In genomic region chr6:52179690-52180089, GRCm38 (mm10) we compare ENCODE assay signal across 11 mouse cellular contexts. TPM values are rescaled to one million over a fixed set of nuclear protein-coding genes. Genes with fewer than 3 reads are reported as not detected.
DNase-seq lines count a peak whose midpoint lies in the region; ATAC-seq and TF ChIP-seq lines count a peak whose summit lies in the region.
"Had no signal": no experiment of that assay in that cellular context is flagged by ENCODE, and none has a peak within 500 bp of the region (broad histone marks: within the 10 kb centered on the region; RNA-seq: fewer than 3 reads in every experiment).

No protein-coding gene starts in this region.

- H3K9me3 ChIP-seq in heart, embryonic 10.5 days: no peaks in the 10 kb centered on the region
- H3K9me3 ChIP-seq in embryonic facial prominence, embryonic 14.5 days (ENCODE audit: control insufficient read depth, low read length): no peaks in the 10 kb centered on the region
- no peaks in the 10 kb centered on the region for H3K9me3 ChIP-seq in intestine, embryonic 16.5 days (ENCODE audit: control insufficient read depth, low read length)
- no peaks in the 10 kb centered on the region for H3K9me3 ChIP-seq in lung, postnatal 0 days (ENCODE audit: low read length)

- TF ChIP-seq CTCF in lung, postnatal 0 days (IDR thresholded peaks at IDR 0.05): no peak

- H3K4me3 ChIP-seq in heart, embryonic 10.5 days: peak overlapping the region; percentile 62
- peak overlapping the region; percentile 0; the same call in 1 of the 2 replicates for H3K4me3 ChIP-seq in embryonic facial prominence, embryonic 14.5 days (ENCODE audit: low read depth, low read length)
- H3K4me3 ChIP-seq in intestine, embryonic 16.5 days (ENCODE audit: low read length): peak overlapping the region; percentile 63
- peak overlapping the region; percentile 56 for H3K4me3 ChIP-seq in lung, postnatal 0 days (ENCODE audit: low read depth, low read length)

- WGBS in heart, embryonic 10.5 days: under 1% methylated on average over 10 of the region's 10 CpGs
- 2% methylated on average over 10 of the region's 10 CpGs for WGBS in embryonic facial prominence, embryonic 14.5 days
- WGBS in intestine, embryonic 16.5 days: 36% methylated on average over 10 of the region's 10 CpGs
- 4% methylated on average over 10 of the region's 10 CpGs for WGBS in lung, postnatal 0 days

- no peak for TF ChIP-seq EP300 in lung, postnatal 0 days (IDR thresholded peaks at IDR 0.05)

- H3K36me3 ChIP-seq in heart, embryonic 10.5 days: no peaks in the 10 kb centered on the region
- H3K36me3 ChIP-seq in embryonic facial prominence, embryonic 14.5 days (ENCODE audit: control insufficient read depth, insufficient read depth, low read length): no peaks in the 10 kb centered on the region
- no peaks in the 10 kb centered on the region for H3K36me3 ChIP-seq in intestine, embryonic 16.5 days (ENCODE audit: control insufficient read depth, insufficient read depth, low read length)
- H3K36me3 ChIP-seq in lung, postnatal 0 days (ENCODE audit: insufficient read depth, low read length): no peaks in the 10 kb centered on the region

- peak overlapping the region; percentile 29; the same call in 1 of the 2 replicates for H3K4me2 ChIP-seq in embryonic facial prominence, embryonic 14.5 days (ENCODE audit: low read depth, low read length)
- H3K4me2 ChIP-seq in intestine, embryonic 16.5 days (ENCODE audit: low read depth, low read length): peak overlapping the region; percentile 82
- peak overlapping the region; percentile 62 for H3K4me2 ChIP-seq in lung, postnatal 0 days (replicated peaks; ENCODE audit: low read depth, low read length)

- H3K27ac ChIP-seq in heart, embryonic 10.5 days: peak overlapping the region; percentile 59
- no peak overlapping the region for H3K27ac ChIP-seq in embryonic facial prominence, embryonic 14.5 days (replicated peaks; ENCODE audit: low read depth, low read length)
- peak overlapping the region; percentile 61 for H3K27ac ChIP-seq in intestine, embryonic 16.5 days (ENCODE audit: low read length)
- peak overlapping the region; percentile 73 for H3K27ac ChIP-seq in lung, postnatal 0 days (ENCODE audit: low read length)
- H3K27ac ChIP-seq: macrophage had no signal

- DNase-seq in heart, embryonic 10.5 days (ENCODE audit: low spot score): no peak
- no peak for DNase-seq in heart, adult 9 months (ENCODE audit: low spot score in 2 of 2)
- DNase-seq in embryonic facial prominence, embryonic 14.5 days (ENCODE audit: low spot score): no peak
- no peak for DNase-seq in lung, postnatal 0 days (ENCODE audit: low spot score)
- no peak for DNase-seq in right cerebral cortex, adult 18-20 months
- DNase-seq in spleen, postnatal 4 days (ENCODE audit: low spot score in 2 of 2): no peak
- no peak for DNase-seq in thymus, postnatal 36 days
- DNase-seq: cerebellum, adult 8-10 months; thymus, adult 2 months had no signal

- H3K9ac ChIP-seq in embryonic facial prominence, embryonic 14.5 days (ENCODE audit: low read depth, low read length): no peak overlapping the region
- peak overlapping the region; percentile 79 for H3K9ac ChIP-seq in intestine, embryonic 16.5 days (ENCODE audit: low read depth, low read length)
- H3K9ac ChIP-seq in lung, postnatal 0 days (replicated peaks; ENCODE audit: low read depth): peak overlapping the region; percentile 65

- peaks cover 17% of the 10 kb centered on the region for H3K4me1 ChIP-seq in heart, embryonic 10.5 days
- H3K4me1 ChIP-seq in embryonic facial prominence, embryonic 14.5 days (ENCODE audit: control insufficient read depth, insufficient read depth, low read length): no peaks in the 10 kb centered on the region
- H3K4me1 ChIP-seq in intestine, embryonic 16.5 days (ENCODE audit: control insufficient read depth, insufficient read depth, low read length): peaks cover 50% of the 10 kb centered on the region
- 0 out of 2 replicates have a peak, but pooled peaks cover 3% of the 10 kb centered on the region for H3K4me1 ChIP-seq in lung, postnatal 0 days (ENCODE audit: insufficient read depth, low read depth, low read length)

- no peak for ATAC-seq in embryonic facial prominence, embryonic 14.5 days (ENCODE audit: low read depth)
- no peak for ATAC-seq in intestine, embryonic 16.5 days
- no peak for ATAC-seq in lung, postnatal 0 days

- H3K27me3 ChIP-seq in heart, embryonic 10.5 days (ENCODE audit: insufficient read depth, poor library complexity, severe bottlenecking): peaks cover 100% of the 10 kb centered on the region
- peaks cover 98% of the 10 kb centered on the region for H3K27me3 ChIP-seq in embryonic facial prominence, embryonic 14.5 days (replicated peaks; ENCODE audit: control insufficient read depth, insufficient read depth, low read length)
- H3K27me3 ChIP-seq in intestine, embryonic 16.5 days (replicated peaks; ENCODE audit: control insufficient read depth, insufficient read depth, low read length): peaks cover 8% of the 10 kb centered on the region
- peaks cover 15% of the 10 kb centered on the region for H3K27me3 ChIP-seq in lung, postnatal 0 days (replicated peaks; ENCODE audit: insufficient read depth, low read length)

RNA-seq across cellular contexts. Expression of gene 5730596B20Rik, which starts 2.4 kb away (rescaled TPM):
- 0.07 and 1.5 TPM in 2 replicates for polyA plus RNA-seq in heart, embryonic 10.5 days (2016; fragmentation: Nextera tagmentation; extraction: Ambion mirVana)
- 0.10 and 0.46 TPM in 2 replicates for polyA plus RNA-seq in embryonic facial prominence, embryonic 14.5 days (2014; fragmentation: Nextera tagmentation; extraction: Ambion mirVana)
- 1.5 TPM in 2 replicates for polyA plus RNA-seq in intestine, embryonic 16.5 days (2015; fragmentation: Nextera tagmentation; extraction: Ambion mirVana)
- 1.5 and 1.6 TPM in 2 replicates for polyA plus RNA-seq in lung, postnatal 0 days (2015; fragmentation: Nextera tagmentation; extraction: Ambion mirVana)
- polyA plus RNA-seq: macrophage had no signal

RNA-seq across cellular contexts. Expression of gene Hoxa4, which starts 11.9 kb away (rescaled TPM):
- 0.17 and 1.4 TPM in 2 replicates for polyA plus RNA-seq in heart, embryonic 10.5 days (2016; fragmentation: Nextera tagmentation; extraction: Ambion mirVana)
- polyA plus RNA-seq in embryonic facial prominence, embryonic 14.5 days (2014; fragmentation: Nextera tagmentation; extraction: Ambion mirVana): 1.1 and 1.6 TPM in 2 replicates
- 1.7 and 2.4 TPM in 2 replicates for polyA plus RNA-seq in intestine, embryonic 16.5 days (2015; fragmentation: Nextera tagmentation; extraction: Ambion mirVana)
- polyA plus RNA-seq in lung, postnatal 0 days (2015; fragmentation: Nextera tagmentation; extraction: Ambion mirVana): 3.7 and 3.9 TPM in 2 replicates

RNA-seq across cellular contexts. Expression of gene Hoxa2, which starts 15.1 kb away (rescaled TPM):
- 4.3 and 10.3 TPM in 2 replicates for polyA plus RNA-seq in heart, embryonic 10.5 days (2016; fragmentation: Nextera tagmentation; extraction: Ambion mirVana)
- 7.2 and 11.1 TPM in 2 replicates for polyA plus RNA-seq in embryonic facial prominence, embryonic 14.5 days (2014; fragmentation: Nextera tagmentation; extraction: Ambion mirVana)
- 5.0 and 5.1 TPM in 2 replicates for polyA plus RNA-seq in intestine, embryonic 16.5 days (2015; fragmentation: Nextera tagmentation; extraction: Ambion mirVana)
- 7.2 and 8.2 TPM in 2 replicates for polyA plus RNA-seq in lung, postnatal 0 days (2015; fragmentation: Nextera tagmentation; extraction: Ambion mirVana)
- polyA plus RNA-seq: macrophage had no signal

RNA-seq across cellular contexts. Expression of gene Hoxa1, which starts 21.6 kb away (rescaled TPM):
- polyA plus RNA-seq in heart, embryonic 10.5 days (2016; fragmentation: Nextera tagmentation; extraction: Ambion mirVana): 1.00 and 4.1 TPM in 2 replicates
- 1.4 and 1.7 TPM in 2 replicates for polyA plus RNA-seq in embryonic facial prominence, embryonic 14.5 days (2014; fragmentation: Nextera tagmentation; extraction: Ambion mirVana)
- polyA plus RNA-seq in intestine, embryonic 16.5 days (2015; fragmentation: Nextera tagmentation; extraction: Ambion mirVana): 0.72 and 0.88 TPM in 2 replicates
- polyA plus RNA-seq in lung, postnatal 0 days (2015; fragmentation: Nextera tagmentation; extraction: Ambion mirVana): 0.65 and 1.0 TPM in 2 replicates

RNA-seq across cellular contexts. Expression of gene Hoxa5, which starts 24.7 kb away (rescaled TPM):
- 0.58 and 6.0 TPM in 2 replicates for polyA plus RNA-seq in heart, embryonic 10.5 days (2016; fragmentation: Nextera tagmentation; extraction: Ambion mirVana)
- 2.4 and 3.3 TPM in 2 replicates for polyA plus RNA-seq in embryonic facial prominence, embryonic 14.5 days (2014; fragmentation: Nextera tagmentation; extraction: Ambion mirVana)
- polyA plus RNA-seq in intestine, embryonic 16.5 days (2015; fragmentation: Nextera tagmentation; extraction: Ambion mirVana): 15.3 and 15.5 TPM in 2 replicates
- 39.7 and 40.3 TPM in 2 replicates for polyA plus RNA-seq in lung, postnatal 0 days (2015; fragmentation: Nextera tagmentation; extraction: Ambion mirVana)

Comparison
In these comparisons a context has a peak if more than half of its experiments do, and no peak if none do; other contexts are left out.
1. H3K4me3 ChIP-seq: peak in every context shown above with its lines; median percentile 63 in intestine, embryonic 16.5 days; 62 in heart, embryonic 10.5 days; 56 in lung, postnatal 0 days; 0 in embryonic facial prominence, embryonic 14.5 days.
2. H3K4me2 ChIP-seq: peak in every context shown above with its lines; median percentile 82 in intestine, embryonic 16.5 days; 62 in lung, postnatal 0 days; 29 in embryonic facial prominence, embryonic 14.5 days.